Mouse (Mus musculus) retina, postnatal 1 day (tissue): Measurements from ENCODE around the gene Mrps12.
"Not testable (repeated sequence)": the region's sequence is repeated elsewhere in the genome, so short reads cannot be mapped to it uniquely, and the experiment has no call there.

Experiments used
- DNase-seq: peaks from one replicate; pipeline ENCODE4 v3.0.0-alpha.2; 2012

Mrps12 gene

DNA sequence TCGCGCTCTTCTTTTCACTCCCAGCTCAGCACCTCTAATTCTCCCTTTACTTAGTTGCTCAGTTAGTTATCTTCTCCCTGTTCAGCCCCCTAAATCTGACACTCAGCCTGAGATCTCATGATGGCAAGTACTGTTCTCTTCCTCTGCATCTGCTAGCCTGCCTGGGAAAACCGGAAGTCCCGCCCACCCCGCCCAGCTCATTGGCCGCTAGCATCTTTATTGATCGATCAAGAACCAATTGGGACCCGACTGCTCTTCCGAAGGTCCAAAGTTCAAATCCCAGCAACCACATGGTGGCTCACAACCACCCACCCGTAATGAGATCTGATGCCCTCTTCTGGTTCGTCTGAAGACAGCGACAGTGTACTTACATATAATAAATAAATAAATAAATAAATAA lies 40.3 kb downstream of the Mrps12 start:
- DNase-seq = not testable (repeated sequence)

DNA sequence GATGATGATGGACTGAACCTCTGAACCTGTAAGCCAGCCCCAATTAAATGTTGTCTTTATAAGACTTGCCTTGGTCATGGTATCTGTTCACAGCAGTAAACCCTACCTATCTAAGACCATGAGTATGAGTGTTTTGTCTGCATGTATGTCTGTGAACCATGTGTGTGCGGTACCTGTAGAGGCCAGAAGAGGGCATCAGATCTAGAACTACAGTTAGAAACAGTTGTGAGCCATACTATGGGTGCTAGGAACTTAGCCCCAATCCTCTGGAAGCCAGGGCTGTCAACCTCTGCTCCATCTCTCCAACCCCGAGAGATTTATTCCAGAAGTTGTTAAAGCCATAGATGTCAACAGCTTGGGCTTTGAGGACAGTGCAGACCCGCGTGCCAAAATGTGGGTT lies 41.4 kb downstream of the Mrps12 start:
- DNase-seq = no peak

- no peak for DNase-seq
Observed at GRCm38 (mm10) chr7:28697277-28697676, 44.3 kb downstream of the Mrps12 start.

GRCm38 (mm10) chr7:28694966-28695511 lies 46.6 kb downstream of the Mrps12 start:
- DNase-seq = no peak

GRCm38 (mm10) chr7:28694423-28694822 lies 47.2 kb downstream of the Mrps12 start:
- DNase-seq = no peak

DNA sequence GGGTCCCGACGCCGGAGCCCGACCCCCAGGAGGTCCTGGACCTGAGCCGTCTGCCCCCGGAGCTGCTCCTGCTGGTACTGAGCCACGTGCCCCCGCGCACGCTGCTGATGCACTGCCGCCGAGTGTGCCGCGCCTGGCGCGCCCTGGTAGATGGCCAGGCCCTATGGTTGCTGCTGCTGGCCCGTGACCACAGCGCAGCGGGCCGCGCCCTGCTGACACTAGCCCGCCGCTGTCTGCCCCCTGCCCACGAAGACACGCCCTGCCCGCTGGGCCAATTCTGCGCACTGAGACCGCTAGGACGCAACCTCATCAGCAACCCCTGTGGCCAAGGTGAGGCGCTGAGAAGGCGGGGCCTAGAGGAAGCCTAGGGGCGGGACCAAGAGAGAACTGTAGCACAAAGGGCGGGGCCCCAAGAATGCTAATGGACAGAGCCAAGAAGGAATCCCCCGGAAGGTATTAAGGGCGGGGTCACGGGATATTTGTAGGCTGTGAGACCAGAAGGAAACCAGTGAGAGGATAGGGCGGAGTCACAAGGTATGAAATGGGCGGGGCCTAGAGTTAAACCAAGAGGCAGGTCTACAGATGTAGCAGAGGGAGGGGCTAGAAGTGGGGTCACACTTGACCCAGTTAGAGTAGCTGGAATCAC lies 48.2 kb downstream of the Mrps12 start:
- DNase-seq = peak; percentile 98

DNA sequence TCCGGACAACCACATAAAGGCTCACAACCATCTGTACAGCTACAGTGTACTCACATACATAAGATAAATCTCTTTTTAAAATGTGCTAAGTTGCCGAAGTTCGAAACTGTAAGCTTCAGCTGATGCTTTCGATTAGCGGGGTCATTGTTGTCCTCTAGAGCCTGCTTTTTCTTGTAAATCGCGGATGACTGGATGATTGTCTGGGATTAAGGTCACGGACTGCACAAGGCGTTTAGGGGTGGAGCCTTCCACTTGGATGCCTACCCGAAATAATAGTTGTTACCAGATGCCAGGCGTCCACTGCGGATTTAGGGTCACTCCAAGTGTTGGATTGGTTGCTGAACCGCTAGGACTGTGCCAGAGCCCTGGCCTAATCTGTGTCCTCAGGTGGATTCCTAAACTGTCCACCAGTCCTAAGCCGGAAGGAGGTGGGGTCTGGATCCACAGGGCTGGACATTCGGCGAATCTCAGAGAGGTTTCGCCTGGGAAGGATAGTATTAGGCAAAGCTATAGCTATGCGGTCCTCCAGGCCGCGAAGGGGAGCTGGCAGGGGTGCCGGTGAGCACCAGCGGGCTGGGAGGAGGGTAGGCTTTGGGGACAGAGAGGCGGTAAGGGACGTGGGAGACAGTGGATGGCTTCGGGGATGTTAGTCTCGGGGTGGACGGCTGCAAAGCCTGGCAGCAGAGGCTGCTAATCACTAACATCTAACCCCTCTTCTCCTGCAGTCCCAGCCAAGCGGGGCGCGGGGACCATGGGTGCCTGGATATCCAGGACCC lies 48.9 kb downstream of the Mrps12 start, which contains the start of gene Fbxo27:
Fbxo27 (plus strand) TSS at position 305 of the 776 bp plus-strand sequence.
- peak; percentile 95 for DNase-seq

DNA sequence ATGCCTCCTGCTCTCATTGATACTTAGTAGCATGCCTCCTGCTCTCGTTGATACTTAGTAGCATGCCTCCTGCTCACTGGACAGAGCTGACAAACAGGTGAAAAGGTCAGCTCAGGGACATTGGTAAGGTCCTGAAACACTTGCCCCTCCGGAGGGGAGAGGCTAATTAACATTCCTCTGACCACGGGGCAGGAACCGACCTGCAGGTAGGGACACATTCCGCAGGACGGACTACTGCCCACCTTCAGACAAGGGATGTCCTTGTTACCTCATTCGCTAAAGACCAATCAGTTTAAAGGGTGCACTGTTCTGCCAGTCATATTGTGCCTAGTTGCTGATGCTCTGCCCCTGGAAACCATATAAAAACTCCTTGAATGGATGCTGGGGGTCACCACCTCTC lies 50.5 kb downstream of the Mrps12 start:
- no peak for DNase-seq
